Mouse (Mus musculus): ENCODE results near the gene Slu7. TPM values are rescaled to one million over a fixed set of nuclear protein-coding genes. Genes with fewer than 3 reads are reported as not detected.

Slu7 gene
- total RNA-seq, 2 experiments from 2014 or later = 27.5 to 66.0 TPM

DNA sequence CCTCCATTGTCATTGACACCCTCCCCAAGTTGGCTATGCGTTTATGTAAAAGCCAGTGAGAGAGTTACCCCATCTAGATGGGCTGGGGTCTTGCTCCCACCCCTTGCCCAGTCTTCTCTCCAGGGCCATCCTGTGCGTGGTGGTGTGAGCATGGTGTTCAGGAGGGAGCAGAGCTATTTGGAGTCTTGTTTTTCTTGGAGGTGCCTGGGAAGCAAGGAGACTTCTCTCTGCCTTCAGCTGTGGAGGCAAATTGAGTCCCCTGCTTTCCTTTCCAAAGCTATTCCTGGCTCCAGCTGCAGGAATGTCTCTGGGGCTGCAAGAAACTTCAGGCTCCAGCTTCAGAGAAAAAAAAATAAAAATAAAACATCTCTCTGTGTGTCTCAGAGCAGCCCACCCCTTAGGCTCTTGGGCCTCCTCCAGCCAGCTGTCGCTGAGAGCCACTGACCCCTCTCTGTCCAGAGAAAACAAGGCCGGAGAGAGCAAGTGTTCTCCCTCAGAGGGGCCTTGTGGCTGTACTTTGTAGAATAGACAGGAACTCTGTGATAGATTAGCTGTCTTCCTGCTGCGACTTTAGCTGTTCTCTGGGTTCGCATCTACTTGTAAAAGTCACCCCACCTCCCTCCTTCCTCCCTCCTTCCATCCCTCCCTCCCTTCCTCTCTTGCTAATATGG, 49.7 kb downstream of the Slu7 start:
- no peak for ATAC-seq (replicated peaks; ENCODE audit: poor library complexity)

GRCm38 (mm10) chr11:43484057-43484456, 50.5 kb downstream of the Slu7 start:
- ATAC-seq (replicated peaks; ENCODE audit: poor library complexity) = no peak

- 0 out of 2 replicates have a peak, but pooled peaks have one; percentile 14 for ATAC-seq (replicated peaks; ENCODE audit: poor library complexity)
Observed at GRCm38 (mm10) chr11:43484652-43485051, 51.1 kb downstream of the Slu7 start.

- no peak for ATAC-seq (replicated peaks; ENCODE audit: poor library complexity)
Observed at GRCm38 (mm10) chr11:43485855-43486254, 52.3 kb downstream of the Slu7 start.

DNA sequence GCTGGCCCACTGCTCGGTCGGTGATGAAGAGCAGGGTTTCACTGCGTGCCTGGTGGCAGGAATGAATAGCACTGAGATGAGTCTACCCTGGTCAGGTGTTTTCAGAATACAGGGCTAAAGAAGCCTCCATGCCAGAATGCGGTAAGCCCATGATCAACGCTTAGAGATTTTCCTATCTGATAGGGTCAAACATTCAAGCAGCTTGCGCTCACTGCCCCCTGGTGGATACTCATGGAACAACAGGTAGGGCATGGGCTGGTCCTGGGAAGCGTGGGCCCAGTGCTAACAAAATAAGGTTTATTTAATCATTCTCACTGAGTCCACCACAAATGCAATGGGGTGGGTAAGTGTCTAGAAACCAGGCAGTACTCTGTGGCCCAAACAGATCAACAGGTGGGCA, 59.1 kb downstream of the Slu7 start:
- peak; percentile 86 for ATAC-seq (replicated peaks; ENCODE audit: poor library complexity)

GRCm38 (mm10) chr11:43493815-43494409, 60.4 kb downstream of the Slu7 start:
- peak; percentile 85 for ATAC-seq (replicated peaks; ENCODE audit: poor library complexity)

DNA sequence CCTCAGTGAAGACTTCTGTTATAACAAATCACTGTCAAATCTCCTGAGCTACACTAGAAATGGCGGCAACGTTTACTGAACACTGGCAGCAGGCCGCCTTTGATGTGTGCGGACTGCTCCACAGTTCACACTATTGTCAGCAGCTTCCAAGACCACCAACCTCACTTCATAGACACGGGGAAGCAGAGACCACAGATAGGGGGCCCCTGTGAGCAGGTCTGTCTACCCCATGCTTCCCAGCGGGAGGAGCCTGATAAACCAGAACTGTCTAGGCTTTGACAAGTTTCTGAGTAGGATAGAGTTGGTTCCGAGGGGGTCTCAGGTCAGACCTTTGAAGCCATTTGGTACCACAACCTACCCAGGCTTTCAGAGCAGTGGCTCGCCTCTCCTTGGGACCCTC, 61.5 kb downstream of the Slu7 start:
- 0 out of 2 replicates have a peak, but pooled peaks have one; percentile 11 for ATAC-seq (replicated peaks; ENCODE audit: poor library complexity)

- peak; percentile 46 for ATAC-seq (replicated peaks; ENCODE audit: poor library complexity)
Observed at GRCm38 (mm10) chr11:43495532-43495931, 62.0 kb downstream of the Slu7 start.

Other genes with a start within 250 kb of the Slu7 start
- 47.0 and 54.2 TPM in 2 replicates for gene Pttg1, start 7.5 kb upstream of the Slu7 start, total RNA-seq (2015)
- gene Pttg1, start 7.5 kb upstream of the Slu7 start, total RNA-seq (2017) = 47.9 and 52.5 TPM in 2 replicates
- not detected in 2 replicates for gene C1qtnf2, start 40.5 kb downstream of the Slu7 start, total RNA-seq (2015)
- not detected in 2 replicates for gene C1qtnf2, start 40.5 kb downstream of the Slu7 start, total RNA-seq (2017)
- 0.12 and 0.37 TPM in 2 replicates for gene Ccnjl, start 95.0 kb downstream of the Slu7 start, total RNA-seq (2015)
- gene Ccnjl, start 95.0 kb downstream of the Slu7 start, total RNA-seq (2017) = 0.17 and 0.20 TPM in 2 replicates
- not detected in 2 replicates for gene 4933415A04Rik, start 153.3 kb downstream of the Slu7 start, total RNA-seq (2015)
- not detected in 2 replicates for gene 4933415A04Rik, start 153.3 kb downstream of the Slu7 start, total RNA-seq (2017)
- not detected in 2 replicates for gene Fabp6, start 167.8 kb downstream of the Slu7 start, total RNA-seq (2015)
- not detected in 2 replicates for gene Fabp6, start 167.8 kb downstream of the Slu7 start, total RNA-seq (2017)
- gene Pwwp2a, start 248.3 kb downstream of the Slu7 start, total RNA-seq (2015) = 44.5 and 46.9 TPM in 2 replicates
- 27.8 and 39.3 TPM in 2 replicates for gene Pwwp2a, start 248.3 kb downstream of the Slu7 start, total RNA-seq (2017)